Mouse (Mus musculus): ENCODE data around the gene Reck.

- TF ChIP-seq CTCF (IDR thresholded peaks at IDR 0.05; ENCODE audit: borderline replicate concordance, extremely low read depth, insufficient read depth, insufficient read length) (no peak), POLR2A (IDR thresholded peaks at IDR 0.05; ENCODE audit: borderline replicate concordance, extremely low read depth, insufficient read depth, insufficient read length, poor library complexity, severe bottlenecking) (no peak)
These were observed 99.7 kb downstream of the Reck start for GRCm38 (mm10) chr4:43974914-43975616.
